Mouse (Mus musculus) liver, embryonic 12.5 days (tissue): Measurements from ENCODE around the gene Erc2. TPM values are rescaled to one million over a fixed set of nuclear protein-coding genes. Genes with fewer than 3 reads are reported as not detected.
"Not testable (repeated sequence)": the region's sequence is repeated elsewhere in the genome, so short reads cannot be mapped to it uniquely, and the experiment has no call there.

ENCODE experiments used
- ATAC-seq: fragments of 200-750 bp; cut with Nextera tagmentation; 2 replicates; pipeline ENCODE4 v1.8.0; 2017; ENCODE audit warnings: moderate number of reproducible peaks, mild to moderate bottlenecking, moderate library complexity
- H3K27ac ChIP-seq: fragments of 300-500 bp; sonication (generic); 2 replicates; pipeline ENCODE4 v1.5.1; 2016; ENCODE audit warnings: mild to moderate bottlenecking
- H3K27me3 ChIP-seq: fragments of 300-500 bp; sonication (generic); replicated peaks from 2 replicates; pipeline ENCODE4 v1.6.1; 2016; ENCODE audit warnings: mild to moderate bottlenecking, moderate library complexity
- H3K36me3 ChIP-seq: fragments of 300-500 bp; sonication (generic); 2 replicates; pipeline ENCODE4 v1.6.1; 2016; ENCODE audit warnings: mild to moderate bottlenecking, moderate library complexity
- H3K4me1 ChIP-seq: fragments of 300-500 bp; sonication (generic); 2 replicates; pipeline ENCODE4 v1.6.1; 2016
- H3K4me2 ChIP-seq: fragments of 300-500 bp; sonication (generic); 2 replicates; pipeline ENCODE4 v1.6.1; 2016; ENCODE audit warnings: mild to moderate bottlenecking, moderate library complexity
- H3K4me3 ChIP-seq: fragments of 300-500 bp; sonication (generic); 2 replicates; pipeline ENCODE4 v1.5.1; 2016; ENCODE audit warnings: mild to moderate bottlenecking, moderate library complexity
- H3K9ac ChIP-seq: fragments of 300-500 bp; sonication (generic); 2 replicates; pipeline ENCODE4 v1.6.1; 2016; ENCODE audit warnings: mild to moderate bottlenecking, moderate library complexity
- H3K9me3 ChIP-seq: fragments of 300-500 bp; sonication (generic); replicated peaks from 2 replicates; pipeline ENCODE4 v1.6.1; 2016; ENCODE audit warnings: mild to moderate bottlenecking, moderate library complexity
- WGBS: fragments of 180-500 bp; shearing (Covaris S2); methylation state at CpG from one replicate; pipeline ENCODE4 v1.1.7; 2016; ENCODE audit not compliant: insufficient replicate concordance; 5-methylcytosine and 5-hydroxymethylcytosine counted together
- polyA plus RNA-seq: library from polyadenylated mRNA; unstranded; fragments of >200 nt; fragmentation: Nextera tagmentation; extraction: Ambion mirVana; gene quantifications from 2 replicates; pipeline ENCODE4 v1.2.1, GENCODE M21; 2016

Erc2 gene
- polyA plus RNA-seq, 1 experiment from 2014 or later: 0.77 TPM

DNA sequence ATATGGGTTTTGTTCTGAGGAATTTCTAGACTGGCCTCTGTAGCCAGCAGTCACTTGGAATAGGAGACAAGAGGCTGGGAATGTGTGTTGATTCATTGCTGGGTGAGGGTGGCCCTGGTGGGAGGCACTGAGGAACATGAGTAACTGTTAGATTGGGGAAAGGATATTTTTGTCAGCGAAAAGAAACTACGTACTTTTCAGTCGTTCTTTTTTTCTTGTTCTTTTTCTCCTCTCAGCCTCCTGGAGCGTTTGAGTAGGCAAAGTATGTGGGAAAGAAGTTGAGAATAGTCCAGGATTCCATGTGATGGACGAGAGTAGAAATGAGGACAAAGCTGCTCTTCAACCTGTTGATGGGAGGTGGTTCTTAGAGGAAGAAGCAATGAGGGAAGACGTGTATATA is 230.4 kb downstream of the Erc2 start:
- no peaks in the 10 kb centered on the region for H3K4me1 ChIP-seq

DNA sequence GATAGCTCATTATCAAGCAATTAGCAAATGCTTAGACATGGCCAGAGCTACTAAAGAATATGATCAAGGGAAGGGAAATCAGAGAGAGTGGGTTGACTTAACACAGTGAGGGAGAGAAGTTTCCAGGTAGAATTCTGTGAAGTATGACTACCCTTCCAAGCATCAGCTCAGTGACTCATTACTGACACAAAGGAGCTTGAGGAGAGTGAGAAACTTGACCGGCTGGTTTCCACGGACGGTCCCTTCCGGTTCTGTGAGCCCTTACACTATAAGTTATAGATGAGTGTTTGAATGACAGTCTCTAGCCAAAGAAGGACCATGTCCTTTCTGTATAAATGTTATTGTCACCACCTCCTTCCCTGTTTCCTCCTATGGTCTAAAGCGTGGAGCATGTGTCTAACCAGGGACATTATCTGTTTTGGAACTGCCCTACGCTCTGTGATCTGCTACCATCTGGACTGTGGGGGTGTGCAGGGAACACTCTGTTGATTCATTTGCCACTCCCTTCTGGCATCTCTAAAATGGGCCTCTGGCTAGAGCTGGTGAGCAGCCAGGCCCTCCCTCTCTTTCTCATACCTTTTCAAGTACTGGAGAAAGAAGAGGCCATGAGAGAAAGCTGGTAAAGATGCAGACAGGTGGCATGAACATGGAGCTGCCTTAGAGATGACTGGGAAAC is 238.3 kb downstream of the Erc2 start:
- Histone ChIP-seq H3K4me3 (no peak overlapping the region), H3K4me2 (no peak overlapping the region), H3K27me3 (no peaks in the 10 kb centered on the region), H3K9me3 (no peaks in the 10 kb centered on the region), H3K4me1 (no peaks in the 10 kb centered on the region), H3K9ac (no peak overlapping the region), H3K27ac (no peak overlapping the region), H3K36me3 (no peaks in the 10 kb centered on the region)
- WGBS: 77% methylated on average over 6 of the region's 6 CpGs
- ATAC-seq: no peak

More for the DNA sequence above, 230.4 kb downstream of the Erc2 start:
- no peak overlapping the region for H3K4me3 ChIP-seq
- no peak overlapping the region for H3K9ac ChIP-seq
- no peak for ATAC-seq
- 63% methylated on average over 6 of the region's 6 CpGs for WGBS
- no peaks in the 10 kb centered on the region for H3K27me3 ChIP-seq
- H3K36me3 ChIP-seq: no peaks in the 10 kb centered on the region
- H3K27ac ChIP-seq: no peak overlapping the region
- H3K4me2 ChIP-seq: no peak overlapping the region
- H3K9me3 ChIP-seq: no peaks in the 10 kb centered on the region

DNA sequence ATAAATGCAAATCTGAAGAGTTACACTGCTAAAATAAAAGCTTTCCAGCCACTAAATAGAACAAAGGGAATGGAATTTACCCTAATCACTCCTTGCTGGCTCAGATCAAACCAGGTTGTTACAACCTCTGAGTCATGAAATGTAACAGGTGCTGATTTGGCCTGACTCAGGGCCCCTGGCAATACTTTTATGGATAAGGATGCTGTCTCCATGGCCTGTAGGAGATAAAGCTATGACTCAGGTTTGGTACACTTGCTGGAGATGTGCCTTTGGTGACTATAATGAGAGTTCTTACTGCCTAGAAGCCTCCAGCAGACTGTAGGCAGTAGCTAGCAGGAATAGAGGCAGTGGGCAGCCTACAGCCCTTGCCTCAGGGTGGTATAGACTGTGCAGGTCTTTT is 240.1 kb downstream of the Erc2 start:
- H3K4me2 ChIP-seq: no peak overlapping the region
- no peaks in the 10 kb centered on the region for H3K36me3 ChIP-seq
- H3K9ac ChIP-seq: no peak overlapping the region
- no peaks in the 10 kb centered on the region for H3K27me3 ChIP-seq
- no peak overlapping the region for H3K4me3 ChIP-seq
- no peak overlapping the region for H3K27ac ChIP-seq
- ATAC-seq: no peak
- no peaks in the 10 kb centered on the region for H3K9me3 ChIP-seq
- H3K4me1 ChIP-seq: no peaks in the 10 kb centered on the region

DNA sequence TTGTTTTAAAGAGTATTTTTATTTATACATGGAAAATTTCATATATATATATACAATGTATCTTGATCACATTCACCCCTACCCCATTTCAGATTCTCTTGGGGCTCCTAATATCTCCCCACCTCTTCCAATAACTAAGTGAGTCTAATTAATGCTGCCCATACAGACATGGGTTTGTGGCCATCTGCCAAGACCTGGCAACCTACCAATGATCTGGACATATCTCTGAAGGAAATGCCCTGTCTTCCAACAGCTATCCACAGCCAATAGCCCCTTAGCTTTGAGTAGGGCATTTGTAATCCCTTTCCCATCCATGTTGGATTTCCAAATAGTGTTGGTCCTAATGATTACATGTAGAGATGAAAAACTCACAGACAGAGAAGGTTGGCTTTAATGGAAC is 245.2 kb downstream of the Erc2 start:
- H3K27ac ChIP-seq: no peak overlapping the region
- no peaks in the 10 kb centered on the region for H3K36me3 ChIP-seq
- no peak for ATAC-seq
- no peaks in the 10 kb centered on the region for H3K27me3 ChIP-seq
- H3K9ac ChIP-seq: no peak overlapping the region
- H3K9me3 ChIP-seq: no peaks in the 10 kb centered on the region
- no peak overlapping the region for H3K4me3 ChIP-seq
- H3K4me1 ChIP-seq: no peaks in the 10 kb centered on the region
- H3K4me2 ChIP-seq: no peak overlapping the region

DNA sequence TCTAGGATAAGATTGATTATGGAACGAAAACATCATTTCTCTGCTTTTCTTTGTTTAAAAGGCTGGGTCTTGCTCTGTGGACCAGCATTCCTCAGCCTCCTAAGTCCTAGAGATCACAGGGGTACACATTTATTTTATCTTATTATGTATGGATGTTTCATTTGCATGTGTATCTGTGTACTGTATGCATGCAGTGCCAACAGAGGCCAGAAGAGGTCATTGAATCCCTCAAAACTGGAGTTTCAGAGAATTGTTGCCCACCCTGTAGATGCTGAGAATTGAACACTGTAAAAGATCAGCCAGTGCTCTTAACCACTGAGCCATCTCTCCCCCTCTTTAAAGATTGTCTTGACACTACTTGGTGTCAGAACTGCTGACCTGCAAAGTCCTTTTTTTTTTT is 251.4 kb downstream of the Erc2 start:
- H3K4me3 ChIP-seq: no peak overlapping the region
- H3K27me3 ChIP-seq: no peaks in the 10 kb centered on the region
- H3K36me3 ChIP-seq: no peaks in the 10 kb centered on the region
- no peak for ATAC-seq
- no peaks in the 10 kb centered on the region for H3K4me1 ChIP-seq
- H3K27ac ChIP-seq: no peak overlapping the region
- no peak overlapping the region for H3K9ac ChIP-seq
- 63% methylated on average over 1 of the region's 1 CpGs for WGBS
- no peak overlapping the region for H3K4me2 ChIP-seq
- H3K9me3 ChIP-seq: no peaks in the 10 kb centered on the region

DNA sequence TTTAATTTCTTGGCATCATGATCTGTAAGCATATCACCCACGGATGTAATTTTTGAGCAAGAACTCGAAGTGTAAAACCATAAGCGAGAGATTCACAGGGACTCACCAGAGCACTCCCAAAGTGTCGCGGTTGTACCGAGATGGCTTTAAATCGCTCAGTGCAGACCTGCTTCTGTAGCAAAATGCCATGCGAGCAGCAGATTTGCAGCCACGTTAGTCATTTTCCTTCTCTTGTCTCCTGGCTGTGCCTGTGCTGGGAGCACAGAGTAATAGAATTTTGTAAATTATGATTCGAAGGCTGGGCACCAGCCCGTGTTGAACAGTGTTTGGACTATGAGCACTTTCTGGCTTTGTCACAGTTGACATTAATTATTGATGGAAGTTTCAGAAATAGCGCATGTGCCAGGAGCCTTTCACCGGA is 253.8 kb downstream of the Erc2 start:
- Histone ChIP-seq H3K4me3 (no peak overlapping the region), H3K9me3 (no peaks in the 10 kb centered on the region), H3K36me3 (no peaks in the 10 kb centered on the region), H3K4me2 (no peak overlapping the region), H3K27me3 (no peaks in the 10 kb centered on the region), H3K9ac (no peak overlapping the region), H3K4me1 (no peaks in the 10 kb centered on the region), H3K27ac (no peak overlapping the region)
- no peak for ATAC-seq
- WGBS: 77% methylated on average over 13 of the region's 13 CpGs

DNA sequence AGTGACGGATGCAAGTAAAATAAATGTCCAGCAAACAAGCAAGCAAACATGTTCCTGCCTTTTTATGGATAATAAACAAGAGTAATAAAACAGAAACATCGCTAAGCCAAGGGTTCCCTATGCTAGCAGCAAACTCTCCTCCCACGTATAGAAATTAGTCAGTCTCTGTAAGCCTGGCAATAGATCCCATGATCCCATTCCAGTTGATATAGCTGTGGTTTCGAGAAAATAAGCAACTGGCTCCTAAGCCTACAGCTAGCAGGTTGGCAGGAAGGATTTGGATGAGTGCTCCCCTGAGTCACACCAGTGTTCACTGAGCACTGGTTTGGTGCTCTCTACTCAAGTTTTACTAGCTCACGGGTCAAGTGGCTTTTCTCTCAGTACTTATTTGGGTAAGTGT is 259.7 kb downstream of the Erc2 start:
- Histone ChIP-seq H3K9me3 (no peaks in the 10 kb centered on the region), H3K36me3 (no peaks in the 10 kb centered on the region), H3K27ac (no peak overlapping the region), H3K9ac (no peak overlapping the region), H3K27me3 (no peaks in the 10 kb centered on the region), H3K4me3 (no peak overlapping the region), H3K4me2 (no peak overlapping the region), H3K4me1 (no peaks in the 10 kb centered on the region)
- WGBS: 62% methylated on average over 5 of the region's 5 CpGs
- ATAC-seq: no peak

DNA sequence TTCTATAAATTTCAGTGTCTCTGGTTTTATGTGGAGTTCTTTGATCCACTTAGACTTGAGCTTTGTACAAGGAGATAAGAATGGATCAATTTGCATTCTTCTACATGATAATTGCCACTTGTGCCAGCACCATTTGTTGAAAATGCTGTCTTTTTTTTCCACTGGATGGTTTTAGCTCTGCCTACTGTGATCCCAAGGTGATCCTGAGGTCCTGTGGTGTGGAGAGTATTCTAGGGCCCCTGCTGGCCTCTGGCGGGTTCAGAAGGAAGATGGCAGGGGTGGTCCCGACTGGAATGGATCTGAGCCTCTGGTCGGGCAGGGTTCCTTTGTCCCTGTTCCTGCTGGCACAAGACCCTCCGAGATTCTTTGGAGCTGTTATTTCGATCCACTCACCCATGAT is 264.1 kb downstream of the Erc2 start:
- H3K4me3 ChIP-seq, H3K27me3 ChIP-seq, H3K9ac ChIP-seq, H3K4me1 ChIP-seq, H3K36me3 ChIP-seq, ATAC-seq, H3K4me2 ChIP-seq, H3K27ac ChIP-seq, H3K9me3 ChIP-seq: not testable (repeated sequence)
- WGBS: 60% methylated on average over 5 of the region's 5 CpGs

DNA sequence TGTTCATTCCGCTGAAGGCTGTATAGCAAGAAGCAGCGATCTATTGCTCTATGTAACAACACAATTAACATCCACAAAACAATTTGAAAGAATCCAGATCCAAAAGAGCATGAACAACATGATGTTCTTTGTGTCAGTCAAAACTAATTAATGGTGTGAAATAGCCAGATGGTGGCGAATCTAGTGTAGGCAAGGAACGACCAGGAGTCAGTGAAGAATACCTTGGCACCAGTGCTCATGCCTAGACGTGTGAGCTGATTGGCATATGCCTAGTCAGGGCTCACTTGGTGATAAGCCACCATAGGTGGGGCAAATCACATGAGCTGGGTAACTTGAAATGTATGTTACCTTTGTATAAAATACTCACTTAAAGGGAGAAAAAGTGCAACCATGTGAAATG is 265.3 kb downstream of the Erc2 start:
- no peaks in the 10 kb centered on the region for H3K4me1 ChIP-seq
- no peak for ATAC-seq
- no peak overlapping the region for H3K9ac ChIP-seq
- WGBS: 72% methylated on average over 5 of the region's 5 CpGs
- no peak overlapping the region for H3K4me3 ChIP-seq
- no peaks in the 10 kb centered on the region for H3K36me3 ChIP-seq
- H3K4me2 ChIP-seq: no peak overlapping the region
- H3K9me3 ChIP-seq: no peaks in the 10 kb centered on the region
- H3K27ac ChIP-seq: no peak overlapping the region
- no peaks in the 10 kb centered on the region for H3K27me3 ChIP-seq

DNA sequence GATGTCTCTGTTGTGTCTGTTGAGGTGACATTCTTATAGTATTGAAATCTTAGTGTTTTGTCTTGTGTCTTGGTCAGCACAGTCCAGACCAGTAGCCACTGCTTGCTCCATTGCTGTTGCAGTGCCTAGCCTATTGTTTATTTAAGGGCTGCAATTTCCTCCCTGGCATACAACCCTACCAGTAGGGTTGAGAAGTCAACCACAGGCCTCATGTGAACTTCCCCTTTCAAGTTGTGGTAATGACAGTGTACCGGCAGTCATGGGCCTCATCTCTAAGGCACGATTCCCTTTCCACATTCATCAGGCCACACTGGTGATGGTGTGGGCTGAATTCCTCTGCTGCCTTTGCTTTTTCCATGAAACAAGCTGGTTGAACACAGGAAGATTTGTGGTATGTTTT is 267.4 kb downstream of the Erc2 start:
- Histone ChIP-seq H3K9me3 (no peaks in the 10 kb centered on the region), H3K9ac (no peak overlapping the region), H3K27ac (no peak overlapping the region), H3K4me3 (no peak overlapping the region), H3K27me3 (no peaks in the 10 kb centered on the region), H3K4me2 (no peak overlapping the region), H3K36me3 (no peaks in the 10 kb centered on the region), H3K4me1 (no peaks in the 10 kb centered on the region)
- 29% methylated on average over 2 of the region's 2 CpGs for WGBS
- ATAC-seq: no peak

DNA sequence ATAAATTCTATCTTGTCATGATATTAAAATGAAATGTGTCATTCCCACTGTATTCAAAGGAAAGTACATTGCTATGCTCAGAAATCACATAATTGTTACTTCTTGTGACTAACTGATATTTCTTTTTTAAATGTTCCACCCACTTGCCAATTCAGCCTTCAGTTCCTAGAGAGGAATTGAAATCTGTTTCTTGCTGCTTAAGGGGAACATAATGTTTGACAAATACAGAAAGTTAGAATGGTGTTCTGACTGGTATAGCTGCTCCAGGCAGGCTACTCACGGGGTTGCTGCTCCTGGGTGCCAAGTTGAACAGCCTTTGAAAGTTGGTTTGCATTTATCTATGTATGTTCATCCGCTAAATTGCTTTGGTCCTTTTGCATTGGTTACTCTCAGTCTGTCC is 270.2 kb downstream of the Erc2 start:
- H3K27ac ChIP-seq: no peak overlapping the region
- no peaks in the 10 kb centered on the region for H3K4me1 ChIP-seq
- 69% methylated on average over 2 of the region's 2 CpGs for WGBS
- H3K9me3 ChIP-seq: no peaks in the 10 kb centered on the region
- H3K4me2 ChIP-seq: no peak overlapping the region
- H3K36me3 ChIP-seq: no peaks in the 10 kb centered on the region
- no peak overlapping the region for H3K9ac ChIP-seq
- H3K27me3 ChIP-seq: no peaks in the 10 kb centered on the region
- H3K4me3 ChIP-seq: no peak overlapping the region
- ATAC-seq: no peak

DNA sequence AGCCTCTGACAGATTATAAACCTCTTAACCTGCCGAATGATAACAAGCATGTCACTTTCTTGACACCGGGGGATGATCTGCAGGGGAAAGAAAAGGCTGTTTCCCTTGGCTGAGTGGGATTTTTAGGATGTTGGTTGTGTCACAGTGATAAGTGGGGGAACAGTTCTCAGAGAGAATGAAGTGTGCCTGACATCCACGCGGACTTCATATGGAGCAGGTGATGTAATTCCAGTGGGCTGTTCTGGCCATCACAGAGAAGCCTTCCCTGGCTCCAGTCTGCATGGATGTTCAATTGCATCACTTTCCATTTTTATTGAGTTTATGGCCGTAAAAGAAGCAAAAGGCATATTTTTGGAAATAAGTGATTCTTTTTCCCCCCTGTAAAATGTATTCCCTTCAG is 279.5 kb downstream of the Erc2 start:
- ATAC-seq: no peak
- Histone ChIP-seq H3K4me3 (no peak overlapping the region), H3K27me3 (no peaks in the 10 kb centered on the region), H3K27ac (no peak overlapping the region), H3K9me3 (no peaks in the 10 kb centered on the region), H3K4me1 (no peaks in the 10 kb centered on the region), H3K9ac (no peak overlapping the region), H3K4me2 (no peak overlapping the region), H3K36me3 (no peaks in the 10 kb centered on the region)
- WGBS: 61% methylated on average over 5 of the region's 5 CpGs

DNA sequence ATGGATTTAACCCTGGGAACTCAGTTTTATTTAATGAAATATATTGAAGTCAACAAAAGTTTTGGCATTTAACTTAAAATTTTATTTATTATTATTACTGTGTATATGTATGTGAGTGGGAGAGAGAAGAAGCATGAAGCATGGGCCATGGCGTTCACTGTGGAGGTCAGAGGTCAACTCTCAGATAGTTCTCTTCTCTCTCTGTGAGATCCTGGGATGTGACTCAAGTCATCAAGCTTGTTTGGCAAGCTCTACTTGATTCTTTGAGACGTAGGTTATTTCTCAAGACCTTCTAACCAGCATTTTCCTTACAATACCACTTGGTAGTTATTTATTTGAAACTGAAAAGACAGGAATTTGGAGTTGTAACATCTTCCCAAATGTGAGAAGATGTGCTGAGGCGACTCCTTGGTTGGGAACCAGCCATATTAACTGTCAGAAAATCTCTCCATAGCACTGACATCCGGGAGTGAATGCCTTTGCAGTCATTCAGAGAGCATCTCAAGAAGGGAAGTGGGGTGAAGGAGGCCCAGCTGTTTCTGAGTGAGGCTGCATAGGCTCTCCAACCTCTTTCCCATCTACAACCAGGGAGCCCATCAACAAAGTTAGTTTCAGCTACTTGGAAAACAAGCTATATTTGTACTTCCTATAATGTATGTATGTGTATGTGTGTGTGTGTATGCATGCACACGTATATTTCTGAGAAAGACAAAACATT is 299.6 kb downstream of the Erc2 start:
- Histone ChIP-seq H3K4me1 (no peaks in the 10 kb centered on the region), H3K4me3 (no peak overlapping the region), H3K9ac (no peak overlapping the region), H3K36me3 (no peaks in the 10 kb centered on the region), H3K4me2 (no peak overlapping the region), H3K27me3 (no peaks in the 10 kb centered on the region), H3K9me3 (no peaks in the 10 kb centered on the region), H3K27ac (no peak overlapping the region)
- WGBS: 54% methylated on average over 5 of the region's 5 CpGs
- ATAC-seq: no peak
